Mouse (Mus musculus) testis, adult 2 months (tissue): ENCODE results near the gene Adgrf5.

Source experiments
- CTCF ChIP-seq: fragments of 200-500 bp; IDR thresholded peaks from 2 replicates; pipeline ENCODE4 v1.5.1; 2012; ENCODE audit warnings: low read depth, mild to moderate bottlenecking, inconsistent platforms, low read length, moderate library complexity; ENCODE audit not compliant: control insufficient read depth, insufficient read depth, insufficient replicate concordance
- POLR2A ChIP-seq: fragments of 200-500 bp; IDR thresholded peaks from 2 replicates; pipeline ENCODE4 v1.6.1; 2012; ENCODE audit warnings: low read depth, mild to moderate bottlenecking, inconsistent platforms, low read length, moderate library complexity; ENCODE audit not compliant: control insufficient read depth

DNA sequence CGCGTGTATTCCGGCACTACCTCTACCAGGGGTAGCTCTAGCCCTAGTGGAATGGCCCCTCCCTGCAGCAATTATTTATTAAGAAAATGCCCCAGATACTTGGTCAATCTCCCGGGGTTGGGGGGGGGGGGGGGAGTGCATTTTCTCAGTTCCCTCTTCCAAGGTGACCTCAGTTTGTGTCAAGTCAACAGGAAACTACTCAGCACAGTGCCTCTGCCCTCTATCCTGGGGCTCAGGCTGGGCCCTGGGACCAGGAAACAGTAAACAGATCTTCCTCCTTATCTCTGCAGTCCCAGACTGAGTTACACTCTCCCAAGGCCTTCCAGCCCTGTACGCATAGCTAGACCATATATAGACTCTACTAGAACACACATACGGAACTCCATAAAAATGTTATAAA is 32.4 kb upstream of the Adgrf5 start:
- TF ChIP-seq POLR2A = no peak
- TF ChIP-seq CTCF = no peak
